Mouse (Mus musculus): ENCODE data around the gene Mthfd1. TPM values are rescaled to one million over a fixed set of nuclear protein-coding genes. Genes with fewer than 3 reads are reported as not detected.

Mthfd1 gene
- polyA plus RNA-seq, 1 experiment from 2014 or later, result 41.3 TPM

- 83% methylated on average over 7 of the region's 7 CpGs for WGBS
- no peak for ATAC-seq
- Histone ChIP-seq H3K4me3 (ENCODE audit: low read depth, low read length) (no peak overlapping the region), H3K27me3 (replicated peaks; ENCODE audit: control insufficient read depth, insufficient read depth, low read length) (no peaks in the 10 kb centered on the region), H3K9ac (ENCODE audit: low read length) (no peak overlapping the region), H3K36me3 (ENCODE audit: control insufficient read depth, insufficient read depth, low read length) (no peaks in the 10 kb centered on the region), H3K27ac (ENCODE audit: low read depth, low read length) (no peak overlapping the region), H3K4me2 (ENCODE audit: low read length) (no peak overlapping the region), H3K9me3 (replicated peaks; ENCODE audit: control insufficient read depth, low read length) (no peaks in the 10 kb centered on the region), H3K4me1 (ENCODE audit: control insufficient read depth, insufficient read depth, low read length) (no peaks in the 10 kb centered on the region)
- no peak for DNase-seq (ENCODE audit: low spot score)
These were observed 15.1 kb upstream of the Mthfd1 start for GRCm38 (mm10) chr12:76239839-76240571.

- H3K4me1 ChIP-seq (ENCODE audit: control insufficient read depth, insufficient read depth, low read length), result no peaks in the 10 kb centered on the region
- no peaks in the 10 kb centered on the region for H3K9me3 ChIP-seq (replicated peaks; ENCODE audit: control insufficient read depth, low read length)
These were observed 14.4 kb upstream of the Mthfd1 start for GRCm38 (mm10) chr12:76240670-76241069.

DNA sequence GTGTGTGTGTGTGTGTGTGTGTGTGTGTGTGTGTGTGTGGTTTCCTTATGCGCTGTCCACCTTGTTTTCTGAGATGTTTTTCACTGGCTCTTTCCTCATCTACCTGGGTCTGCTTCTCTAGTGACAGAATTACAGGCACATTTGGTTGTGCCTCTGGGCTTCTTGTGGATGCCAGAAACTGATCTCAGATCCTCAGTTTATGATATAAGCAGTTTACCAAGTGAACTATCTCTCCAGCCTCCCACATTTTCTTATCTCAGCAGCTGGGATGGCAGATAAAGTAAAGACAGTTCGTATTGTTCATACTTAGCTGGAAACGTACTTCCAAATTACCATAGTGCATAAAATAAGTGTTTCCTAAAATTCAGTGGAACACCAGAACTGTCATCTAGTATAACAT is 14.0 kb upstream of the Mthfd1 start:
- ATAC-seq (no peak), DNase-seq (ENCODE audit: low spot score) (no peak)
- H3K27me3 ChIP-seq (replicated peaks; ENCODE audit: control insufficient read depth, insufficient read depth, low read length), result no peaks in the 10 kb centered on the region
- no peaks in the 10 kb centered on the region for H3K4me1 ChIP-seq (ENCODE audit: control insufficient read depth, insufficient read depth, low read length)
- H3K27ac ChIP-seq (ENCODE audit: low read depth, low read length), result no peak overlapping the region
- no peak overlapping the region for H3K9ac ChIP-seq (ENCODE audit: low read length)
- H3K4me2 ChIP-seq (ENCODE audit: low read length), result no peak overlapping the region
- no peaks in the 10 kb centered on the region for H3K36me3 ChIP-seq (ENCODE audit: control insufficient read depth, insufficient read depth, low read length)
- no peak overlapping the region for H3K4me3 ChIP-seq (ENCODE audit: low read depth, low read length)
- no peaks in the 10 kb centered on the region for H3K9me3 ChIP-seq (replicated peaks; ENCODE audit: control insufficient read depth, low read length)
- WGBS, result 87% methylated on average over 3 of the region's 3 CpGs

More at GRCm38 (mm10) chr12:76240670-76241069, 14.4 kb upstream of the Mthfd1 start:
- no peaks in the 10 kb centered on the region for H3K27me3 ChIP-seq (replicated peaks; ENCODE audit: control insufficient read depth, insufficient read depth, low read length)
- DNase-seq (ENCODE audit: low spot score) (no peak), ATAC-seq (no peak)
- WGBS, result 95% methylated on average over 3 of the region's 3 CpGs
- no peaks in the 10 kb centered on the region for H3K36me3 ChIP-seq (ENCODE audit: control insufficient read depth, insufficient read depth, low read length)
- no peak overlapping the region for H3K4me2 ChIP-seq (ENCODE audit: low read length)
- H3K9ac ChIP-seq (ENCODE audit: low read length), result no peak overlapping the region
- H3K4me3 ChIP-seq (ENCODE audit: low read depth, low read length), result no peak overlapping the region
- H3K27ac ChIP-seq (ENCODE audit: low read depth, low read length), result no peak overlapping the region

DNA sequence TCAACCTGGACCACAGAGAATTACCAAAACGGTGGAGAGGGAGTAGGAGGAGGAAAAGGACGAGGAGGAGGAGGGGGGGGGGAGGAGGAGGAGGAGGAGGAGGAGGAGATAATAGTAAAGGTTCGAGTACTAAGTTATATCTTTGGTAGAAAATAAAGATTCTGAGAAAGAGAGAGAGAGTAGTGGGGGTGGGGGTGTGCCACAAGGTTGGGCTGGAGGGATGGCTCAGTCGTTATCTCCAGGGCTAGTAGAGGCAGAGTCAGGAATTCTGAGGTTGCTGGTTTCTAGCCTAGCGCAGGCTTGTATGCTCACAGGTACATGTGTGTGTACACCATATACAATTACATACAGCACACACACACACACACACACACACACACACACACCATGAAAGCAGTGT is 13.3 kb upstream of the Mthfd1 start:
- H3K27ac ChIP-seq (ENCODE audit: low read depth, low read length), result no peak overlapping the region
- H3K4me2 ChIP-seq (ENCODE audit: low read length), result no peak overlapping the region
- H3K9ac ChIP-seq (ENCODE audit: low read length), result no peak overlapping the region
- ATAC-seq (no peak), DNase-seq (ENCODE audit: low spot score) (no peak)
- 64% methylated on average over 5 of the region's 5 CpGs for WGBS
- H3K27me3 ChIP-seq (replicated peaks; ENCODE audit: control insufficient read depth, insufficient read depth, low read length), result no peaks in the 10 kb centered on the region
- no peaks in the 10 kb centered on the region for H3K4me1 ChIP-seq (ENCODE audit: control insufficient read depth, insufficient read depth, low read length)
- H3K9me3 ChIP-seq (replicated peaks; ENCODE audit: control insufficient read depth, low read length), result no peaks in the 10 kb centered on the region
- H3K4me3 ChIP-seq (ENCODE audit: low read depth, low read length), result no peak overlapping the region
- no peaks in the 10 kb centered on the region for H3K36me3 ChIP-seq (ENCODE audit: control insufficient read depth, insufficient read depth, low read length)

DNA sequence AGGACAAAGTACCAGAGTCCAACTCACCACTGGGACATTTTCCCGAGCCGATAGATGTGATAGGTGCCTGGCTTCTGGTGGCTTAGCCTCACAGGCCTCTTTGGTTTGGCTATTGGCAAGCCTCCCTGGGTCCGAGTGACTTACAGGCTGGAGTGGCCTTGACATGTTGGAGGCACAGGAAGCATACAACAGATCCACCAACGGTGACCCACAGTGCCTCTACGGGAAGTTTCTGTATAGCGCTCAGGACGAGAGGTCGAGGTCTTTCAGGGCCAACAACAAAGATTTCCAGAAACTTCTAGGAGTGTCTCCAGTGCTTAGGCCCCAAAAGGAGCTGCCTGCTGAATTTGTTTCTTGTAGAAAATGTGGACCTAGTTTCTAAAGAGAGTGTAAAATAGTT is 10.1 kb upstream of the Mthfd1 start:
- ATAC-seq (no peak), DNase-seq (ENCODE audit: low spot score) (no peak)
- Histone ChIP-seq H3K9ac (ENCODE audit: low read length) (no peak overlapping the region), H3K36me3 (ENCODE audit: control insufficient read depth, insufficient read depth, low read length) (no peaks in the 10 kb centered on the region), H3K27ac (ENCODE audit: low read depth, low read length) (no peak overlapping the region), H3K9me3 (replicated peaks; ENCODE audit: control insufficient read depth, low read length) (no peaks in the 10 kb centered on the region), H3K27me3 (replicated peaks; ENCODE audit: control insufficient read depth, insufficient read depth, low read length) (no peaks in the 10 kb centered on the region), H3K4me3 (ENCODE audit: low read depth, low read length) (no peak overlapping the region), H3K4me1 (ENCODE audit: control insufficient read depth, insufficient read depth, low read length) (no peaks in the 10 kb centered on the region), H3K4me2 (ENCODE audit: low read length) (no peak overlapping the region)
- WGBS, result 85% methylated on average over 8 of the region's 8 CpGs

GRCm38 (mm10) chr12:76246646-76247045 is 8.5 kb upstream of the Mthfd1 start, which contains the start of gene Tex21:
Gene Tex21 (minus strand): TSS chr12:76246746.
- Histone ChIP-seq H3K36me3 (ENCODE audit: control insufficient read depth, insufficient read depth, low read length) (no peaks in the 10 kb centered on the region), H3K4me2 (ENCODE audit: low read length) (no peak within 1 kb of the TSS), H3K9me3 (replicated peaks; ENCODE audit: control insufficient read depth, low read length) (no peaks in the 10 kb centered on the region), H3K27ac (ENCODE audit: low read depth, low read length) (no peak within 1 kb of the TSS), H3K4me3 (ENCODE audit: low read depth, low read length) (no peak within 1 kb of the TSS), H3K4me1 (ENCODE audit: control insufficient read depth, insufficient read depth, low read length) (no peaks in the 10 kb centered on the region), H3K27me3 (replicated peaks; ENCODE audit: control insufficient read depth, insufficient read depth, low read length) (no peaks in the 10 kb centered on the region), H3K9ac (ENCODE audit: low read length) (no peak within 1 kb of the TSS)
- ATAC-seq (no peak), DNase-seq (ENCODE audit: low spot score) (no peak)
- 82% methylated on average over 6 of the region's 6 CpGs for WGBS

- Histone ChIP-seq H3K9me3 (replicated peaks; ENCODE audit: control insufficient read depth, low read length) (no peaks in the 10 kb centered on the region), H3K4me1 (ENCODE audit: control insufficient read depth, insufficient read depth, low read length) (peaks cover 14% of the 10 kb centered on the region), H3K36me3 (ENCODE audit: control insufficient read depth, insufficient read depth, low read length) (no peaks in the 10 kb centered on the region), H3K9ac (ENCODE audit: low read length) (no peak overlapping the region), H3K4me3 (ENCODE audit: low read depth, low read length) (no peak overlapping the region), H3K4me2 (ENCODE audit: low read length) (no peak overlapping the region), H3K27me3 (replicated peaks; ENCODE audit: control insufficient read depth, insufficient read depth, low read length) (no peaks in the 10 kb centered on the region), H3K27ac (ENCODE audit: low read depth, low read length) (no peak overlapping the region)
- WGBS, result 66% methylated on average over 1 of the region's 1 CpGs
- DNase-seq (ENCODE audit: low spot score) (no peak), ATAC-seq (no peak)
These were observed 2.0 kb upstream of the Mthfd1 start for GRCm38 (mm10) chr12:76253090-76253489.

DNA sequence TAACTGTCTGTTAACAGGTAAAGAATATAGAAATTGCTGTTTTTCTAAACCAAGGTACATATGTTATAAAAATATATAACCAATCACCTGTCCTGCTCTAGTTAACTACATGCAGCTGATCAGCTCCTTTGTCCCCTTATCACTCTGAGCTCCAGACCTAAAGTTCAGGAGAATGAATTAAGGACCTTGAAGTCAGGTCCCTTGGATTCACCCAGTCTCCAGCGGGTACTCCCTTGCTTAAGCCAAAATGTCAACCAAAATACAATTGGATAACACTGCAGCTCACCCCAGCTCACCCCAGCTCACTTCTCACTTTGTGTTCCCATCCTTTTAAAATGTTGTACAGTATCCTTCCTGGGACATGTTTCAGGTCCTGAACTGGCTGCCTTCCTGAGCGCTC is 1.5 kb upstream of the Mthfd1 start:
- DNase-seq (ENCODE audit: low spot score) (no peak), ATAC-seq (no peak)
- Histone ChIP-seq H3K9me3 (replicated peaks; ENCODE audit: control insufficient read depth, low read length) (no peaks in the 10 kb centered on the region), H3K36me3 (ENCODE audit: control insufficient read depth, insufficient read depth, low read length) (no peaks in the 10 kb centered on the region), H3K9ac (ENCODE audit: low read length) (no peak overlapping the region), H3K4me2 (ENCODE audit: low read length) (no peak overlapping the region), H3K27ac (ENCODE audit: low read depth, low read length) (no peak overlapping the region), H3K27me3 (replicated peaks; ENCODE audit: control insufficient read depth, insufficient read depth, low read length) (no peaks in the 10 kb centered on the region), H3K4me1 (ENCODE audit: control insufficient read depth, insufficient read depth, low read length) (peaks cover 14% of the 10 kb centered on the region), H3K4me3 (ENCODE audit: low read depth, low read length) (no peak overlapping the region)
- WGBS, result 81% methylated on average over 2 of the region's 2 CpGs

- no peak overlapping the region for H3K9ac ChIP-seq (ENCODE audit: low read length)
- DNase-seq (ENCODE audit: low spot score), result no peak
- ATAC-seq, result no peak
- peaks cover 14% of the 10 kb centered on the region for H3K4me1 ChIP-seq (ENCODE audit: control insufficient read depth, insufficient read depth, low read length)
- H3K9me3 ChIP-seq (replicated peaks; ENCODE audit: control insufficient read depth, low read length), result no peaks in the 10 kb centered on the region
- no peaks in the 10 kb centered on the region for H3K36me3 ChIP-seq (ENCODE audit: control insufficient read depth, insufficient read depth, low read length)
- H3K27me3 ChIP-seq (replicated peaks; ENCODE audit: control insufficient read depth, insufficient read depth, low read length), result no peaks in the 10 kb centered on the region
- H3K4me3 ChIP-seq (ENCODE audit: low read depth, low read length), result no peak overlapping the region
- H3K27ac ChIP-seq (ENCODE audit: low read depth, low read length), result no peak overlapping the region
- H3K4me2 ChIP-seq (ENCODE audit: low read length), result no peak overlapping the region
- WGBS, result 77% methylated on average over 8 of the region's 8 CpGs
These were observed 1.1 kb upstream of the Mthfd1 start for GRCm38 (mm10) chr12:76253991-76254390.

Data from forebrain, embryonic 14.5 days (tissue).